Mouse (Mus musculus) cerebellum, adult 2 months (tissue): ENCODE results near the gene Afap1.

Experiments used
- CTCF ChIP-seq: fragments of 200-500 bp; IDR thresholded peaks from 2 replicates; pipeline ENCODE4 v1.5.1; 2011; ENCODE audit warnings: low read depth, mild to moderate bottlenecking, control low read depth, low read length, moderate library complexity, borderline replicate concordance; ENCODE audit not compliant: insufficient read depth
- POLR2A ChIP-seq: fragments of 200-500 bp; IDR thresholded peaks from 2 replicates; pipeline ENCODE4 v1.6.1; 2011; ENCODE audit warnings: low read length, control low read depth, borderline replicate concordance; ENCODE audit not compliant: insufficient read depth

DNA sequence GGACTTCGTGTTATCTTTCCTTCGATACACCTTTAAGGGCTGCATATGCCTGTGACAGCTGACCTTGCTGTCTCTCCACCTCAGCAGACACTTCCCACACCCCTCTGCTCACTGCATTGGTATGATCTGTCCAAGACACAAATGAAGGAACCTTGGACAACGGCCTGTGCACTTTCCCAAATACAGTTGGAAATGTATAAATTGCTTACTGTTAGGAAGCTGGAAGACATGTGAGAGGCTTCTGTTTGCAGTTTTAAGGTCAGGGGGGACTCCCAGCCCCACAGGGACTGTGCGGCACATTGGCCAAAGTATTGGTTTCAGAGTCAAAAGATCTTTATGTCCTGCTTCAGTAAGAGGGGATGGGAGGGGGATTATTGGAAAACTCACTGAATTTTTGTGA, 14.0 kb downstream of the Afap1 start:
- no peak for TF ChIP-seq CTCF
- no peak for TF ChIP-seq POLR2A
